Mouse (Mus musculus) hematopoietic multipotent progenitor cell, adult 10-12 weeks (in vitro differentiated cells): Measurements from ENCODE around the gene Lrrk1. TPM values are rescaled to one million over a fixed set of nuclear protein-coding genes. Genes with fewer than 3 reads are reported as not detected.

ENCODE experiments used
- polyA plus RNA-seq: library from polyadenylated mRNA; stranded (reverse); fragments of >175 nt; gene quantifications from 2 replicates; pipeline ENCODE4 v1.2.3, GENCODE M21; 2012; ENCODE audit warnings: low replicate concordance

Gene Lrrk1
- polyA plus RNA-seq: 9.9 and 21.7 TPM in 2 replicates

DNA sequence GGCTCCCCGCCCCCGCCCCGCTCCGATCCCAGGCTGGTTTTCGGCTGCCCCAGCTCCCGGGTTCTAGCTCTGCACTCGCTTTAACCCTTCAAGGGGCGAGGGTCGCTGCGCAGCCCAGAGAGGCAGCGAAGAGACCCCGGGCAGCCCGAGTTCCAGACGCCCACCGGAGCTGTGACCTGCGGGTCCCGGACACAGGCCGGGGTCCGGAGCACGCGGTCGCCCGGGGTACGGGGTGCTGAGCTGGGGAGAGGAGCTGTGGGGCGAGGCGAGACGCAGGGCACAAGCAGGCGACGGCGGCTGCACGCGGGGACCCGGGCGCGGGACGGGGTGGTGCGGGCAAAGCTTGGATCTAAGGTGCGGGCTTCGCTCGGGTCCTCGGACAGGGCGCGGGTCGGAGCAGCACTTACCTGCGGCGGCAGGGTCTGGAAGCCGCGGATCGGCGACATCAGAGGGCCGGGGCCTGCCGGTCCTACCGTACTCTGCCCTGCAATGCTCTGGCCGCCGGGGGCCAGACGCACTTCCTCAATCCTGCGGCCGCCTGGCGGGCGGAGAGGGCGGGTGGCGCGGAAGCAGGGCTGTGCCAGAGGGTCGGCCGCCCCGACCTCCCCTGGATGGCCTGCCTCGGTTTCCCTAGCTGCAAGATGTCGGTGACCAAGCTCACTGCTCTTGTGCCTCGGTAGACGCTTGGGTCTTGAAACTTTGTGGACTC lies at the start of gene Lrrk1:
Gene Lrrk1, minus strand, starts transcription at position 538 of the 709 bp plus-strand sequence.

DNA sequence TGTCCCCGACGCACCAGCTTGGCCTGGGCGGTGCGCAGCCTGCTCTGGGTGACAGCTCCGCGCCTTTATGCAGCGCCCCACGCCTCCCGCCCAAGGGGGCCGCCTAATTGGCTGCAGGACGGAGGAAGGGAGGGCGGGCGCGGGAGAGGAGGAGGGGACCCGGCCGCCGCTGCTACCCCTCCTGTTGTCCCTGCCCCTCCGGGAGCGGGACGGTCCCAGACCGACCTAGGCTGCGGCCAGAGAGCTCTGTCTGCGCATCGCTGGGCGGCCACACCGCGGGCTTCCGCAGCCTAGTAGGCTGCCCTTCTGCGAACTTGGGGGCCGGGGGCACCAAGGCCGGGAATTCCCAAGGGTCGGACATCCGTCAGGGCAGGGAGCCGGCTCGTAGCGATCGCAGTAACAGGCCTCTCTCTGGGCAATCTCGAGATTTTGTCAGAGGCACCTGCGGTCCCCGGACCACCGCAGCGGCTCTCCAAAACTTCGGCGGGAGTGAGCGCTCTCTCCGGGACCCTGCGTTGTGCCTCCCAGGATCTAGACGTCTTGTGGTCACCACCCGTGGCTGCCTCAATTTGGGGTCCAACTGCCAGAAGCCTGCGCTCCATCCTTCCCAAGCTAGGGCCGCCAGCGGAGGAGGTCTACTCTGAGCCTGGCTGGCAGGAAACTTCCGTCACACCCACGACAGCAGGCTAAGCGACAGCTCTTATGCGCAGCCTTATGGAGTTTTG lies 39.4 kb upstream of the Lrrk1 start, which contains the start of gene Aldh1a3:
Gene Aldh1a3, minus strand, starts transcription at position 81 of the 725 bp plus-strand sequence.

GRCm38 (mm10) chr7:66365904-66366303 lies 22.2 kb downstream of the Lrrk1 start, which contains the start of gene Gm10974:
Gene Gm10974 (plus strand): TSS chr7:66365905.

Other genes starting within 250 kb of the Lrrk1 start
- gene Gm10974, start 22.4 kb downstream of the Lrrk1 start, polyA plus RNA-seq: not detected in 2 replicates
- 0.11 and 0.17 TPM in 2 replicates for gene Aldh1a3, start 39.2 kb upstream of the Lrrk1 start, polyA plus RNA-seq